Mouse (Mus musculus): ENCODE measurements around the gene Filip1l.

DNA sequence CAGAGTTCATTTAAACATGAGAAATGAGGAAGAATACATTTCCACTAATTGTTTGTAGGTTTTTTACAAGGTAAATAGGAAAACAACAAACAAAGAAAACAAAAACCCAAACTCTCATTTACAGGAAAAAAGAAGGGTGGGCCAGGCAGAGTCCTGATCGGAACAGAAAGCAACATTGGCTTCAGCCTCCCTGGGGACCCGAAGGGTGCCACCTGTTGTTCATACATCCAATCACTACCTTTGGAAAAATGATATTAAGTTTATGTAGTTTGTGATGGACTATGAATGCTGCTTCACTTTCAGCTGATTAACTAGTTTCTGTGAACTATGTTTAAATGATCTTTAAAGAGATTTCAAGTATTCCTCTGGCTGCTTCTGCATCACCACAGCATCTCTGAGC, 198.7 kb downstream of the Filip1l start:
- TF ChIP-seq CTCF (IDR thresholded peaks at IDR 0.05; ENCODE audit: control insufficient read depth, insufficient read depth, low read length) (no peak), POLR2A (IDR thresholded peaks at IDR 0.05; ENCODE audit: borderline replicate concordance, control insufficient read depth, low read depth, low read length) (no peak)
